Mouse (Mus musculus) ES-E14 (cell line): ENCODE results near the gene Ttll5.

ENCODE experiments used
- CHD2 ChIP-seq: IDR thresholded peaks from 2 replicates; pipeline ENCODE4 v1.6.1; 2014; ENCODE audit warnings: mild to moderate bottlenecking, low read depth, low read length, inconsistent platforms
- HCFC1 ChIP-seq: IDR thresholded peaks from 2 replicates; pipeline ENCODE4 v1.6.1; 2012; ENCODE audit warnings: low read length, inconsistent platforms, borderline replicate concordance; ENCODE audit not compliant: insufficient read depth
- MAFK ChIP-seq: IDR thresholded peaks from 2 replicates; pipeline ENCODE4 v1.6.1; 2014; ENCODE audit warnings: mild to moderate bottlenecking, low read depth, low read length, inconsistent platforms; ENCODE audit not compliant: insufficient read depth
- ZC3H11A ChIP-seq: IDR thresholded peaks from 2 replicates; pipeline ENCODE4 v1.6.1; 2012; ENCODE audit warnings: low read depth, mild to moderate bottlenecking, inconsistent platforms, low read length, borderline replicate concordance
- ZNF384 ChIP-seq: IDR thresholded peaks from 2 replicates; pipeline ENCODE4 v1.6.1; 2012; ENCODE audit warnings: low read depth, low read length, inconsistent platforms

GRCm38 (mm10) chr12:85973526-85973925, 149.1 kb downstream of the Ttll5 start:
- TF ChIP-seq HCFC1, result no peak
- no peak for TF ChIP-seq ZNF384
- no peak for TF ChIP-seq MAFK
- no peak for TF ChIP-seq CHD2
- no peak for TF ChIP-seq ZC3H11A
